Mouse (Mus musculus): ENCODE results near the gene Zfp219. TPM values are rescaled to one million over a fixed set of nuclear protein-coding genes. Genes with fewer than 3 reads are reported as not detected.

The Zfp219 gene
- total RNA-seq, 2 experiments from 2014 or later: 27.8 to 31.7 TPM

DNA sequence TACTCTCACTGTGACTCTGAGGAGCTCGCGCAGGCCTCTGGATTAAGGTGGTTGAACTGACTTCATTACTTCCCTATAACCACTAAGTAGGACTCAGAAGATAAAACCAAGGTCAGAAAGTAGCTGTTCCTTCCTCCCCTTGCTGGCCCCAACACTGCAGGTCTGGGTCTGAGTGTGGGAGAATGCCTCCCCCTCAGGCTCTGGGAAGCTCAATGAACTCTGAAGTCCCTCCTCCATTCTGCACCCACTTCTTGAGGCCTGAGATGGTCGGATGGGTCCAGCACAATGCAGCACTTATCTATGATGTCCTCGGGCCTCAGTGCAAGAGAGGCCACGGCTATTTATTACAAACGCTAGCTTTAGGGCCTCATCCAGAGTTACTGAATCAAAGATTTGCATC, 14.9 kb downstream of the Zfp219 start:
- intact Hi-C loops (cut with DNase I): loop anchor here (2.0 kb wide), 1 partner anchor 19 kb away; no protein-coding TSS in a partner anchor
- no peak for DNase-seq

DNA sequence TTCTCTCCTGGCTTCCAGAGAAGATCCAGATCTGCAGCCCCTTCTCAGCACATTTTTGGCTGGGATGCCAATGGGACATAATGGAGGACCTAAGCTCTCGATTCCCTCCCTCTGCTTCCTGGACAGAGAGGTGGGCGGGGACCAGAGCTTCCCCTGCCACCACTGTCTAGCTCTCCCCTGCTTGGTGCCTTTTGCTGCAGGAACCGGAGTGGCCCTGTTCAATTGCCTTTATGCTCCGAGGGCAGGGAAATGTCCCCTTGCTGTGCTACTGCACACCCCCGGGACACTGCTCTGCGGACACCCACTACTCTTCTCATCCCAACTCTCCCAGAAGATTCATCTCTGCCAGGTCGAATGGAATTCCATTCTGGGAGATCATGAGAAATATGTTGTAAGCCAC, 15.4 kb downstream of the Zfp219 start:
- no peak for DNase-seq
- intact Hi-C loops (cut with DNase I): loop anchor here (2.0 kb wide), 1 partner anchor 18 kb away; no protein-coding TSS in a partner anchor

DNA sequence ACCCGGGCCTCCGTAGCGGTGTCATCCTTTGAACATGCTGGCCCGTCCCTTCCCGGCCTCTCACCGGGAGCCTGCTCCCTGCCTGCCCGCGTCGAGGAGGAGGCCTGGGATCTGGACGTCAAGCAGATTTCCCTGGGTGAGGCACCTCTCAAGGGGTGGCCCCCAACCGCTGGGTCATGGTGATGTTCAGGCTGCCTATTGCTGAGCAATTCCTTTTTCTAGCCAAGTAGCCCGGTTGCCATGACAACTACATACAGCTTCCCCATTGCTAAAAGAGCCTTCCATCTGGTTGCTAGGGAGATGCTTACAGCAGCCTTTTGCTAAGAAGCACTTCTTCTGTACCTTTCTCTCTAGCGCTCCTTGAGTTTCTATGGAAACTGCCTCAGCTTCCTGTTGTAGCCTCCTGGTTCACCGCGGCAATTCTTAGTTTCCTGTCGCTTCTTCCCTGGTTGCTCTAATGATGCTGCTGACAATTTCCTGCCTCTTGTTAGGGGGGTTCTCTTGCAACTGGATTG, 16.5 kb downstream of the Zfp219 start:
- intact Hi-C loops (cut with DNase I): loop anchor here (2.0 kb wide), 1 partner anchor 17 kb away; no protein-coding TSS in a partner anchor
- DNase-seq: no peak

DNA sequence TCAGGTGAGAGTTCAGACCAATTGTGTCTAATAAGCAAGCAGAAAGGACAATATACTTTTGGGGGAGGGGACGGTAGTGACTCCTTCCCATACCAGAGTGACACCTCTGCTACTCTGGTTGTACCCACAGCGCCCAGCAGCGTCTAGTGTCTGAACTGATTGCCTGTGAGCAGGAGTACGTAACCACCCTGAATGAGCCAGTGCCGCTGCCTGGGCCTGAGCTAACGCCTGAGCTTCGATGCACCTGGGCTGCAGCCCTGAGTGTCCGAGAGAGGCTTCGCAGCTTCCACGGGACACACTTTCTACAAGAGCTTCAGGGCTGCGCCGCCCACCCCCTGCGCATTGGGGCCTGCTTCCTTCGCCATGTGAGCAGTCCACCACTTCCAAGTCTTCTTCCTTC, 23.1 kb downstream of the Zfp219 start:
- intact Hi-C loops (cut with DNase I): no loop called here

DNA sequence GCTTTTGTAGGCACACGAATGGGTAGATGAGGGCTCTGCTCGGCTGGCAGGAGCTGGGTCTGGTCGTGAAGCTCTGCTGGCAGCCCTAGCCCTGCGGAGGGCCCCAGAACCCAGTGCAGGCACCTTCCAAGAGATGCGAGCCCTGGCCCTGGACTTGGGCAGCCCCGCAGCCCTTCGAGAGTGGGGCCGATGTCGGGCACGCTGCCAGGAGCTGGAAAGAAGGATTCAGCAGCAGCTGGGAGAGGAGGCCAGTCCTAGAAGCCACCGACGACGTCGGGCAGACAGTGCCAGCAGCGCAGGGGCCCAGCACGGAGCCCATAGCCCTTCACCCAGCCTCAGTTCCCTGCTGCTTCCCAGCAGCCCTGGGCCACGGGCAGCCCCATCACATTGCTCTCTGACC, 23.7 kb downstream of the Zfp219 start:
- no peak for DNase-seq
- intact Hi-C loops (cut with DNase I): no loop called here

More for the DNA sequence above, 23.1 kb downstream of the Zfp219 start:
- no peak for DNase-seq

DNA sequence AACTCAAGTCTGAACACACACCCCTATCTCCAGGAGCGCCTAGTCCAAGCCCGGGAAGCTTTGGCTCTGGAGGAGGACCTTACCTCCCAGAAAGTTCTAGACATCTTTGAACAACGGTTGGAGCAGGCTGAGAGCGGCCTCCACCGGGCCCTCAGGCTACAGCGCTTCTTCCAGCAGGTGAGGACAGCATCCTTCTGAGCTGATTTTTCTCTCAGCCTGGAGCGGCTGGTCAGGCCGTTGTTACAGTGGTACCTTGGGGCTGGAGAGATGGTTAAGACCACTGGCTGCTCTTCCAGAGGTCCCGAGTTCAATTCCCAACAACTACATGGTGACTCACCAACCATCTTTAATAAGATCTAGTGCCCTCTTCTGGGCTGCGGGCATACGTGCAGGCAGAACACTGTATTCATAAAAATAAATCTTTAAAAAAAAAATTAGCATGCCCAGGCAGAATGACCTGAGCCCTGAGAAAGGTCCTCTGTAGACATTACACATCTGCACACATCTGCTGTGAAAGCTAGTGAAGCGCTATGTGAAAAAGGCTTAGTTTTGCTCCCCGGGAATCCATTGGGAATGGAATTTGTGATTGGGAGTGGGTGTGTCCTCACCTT, 24.2 kb downstream of the Zfp219 start:
- intact Hi-C loops (cut with DNase I): no loop called here
- DNase-seq: no peak

DNA sequence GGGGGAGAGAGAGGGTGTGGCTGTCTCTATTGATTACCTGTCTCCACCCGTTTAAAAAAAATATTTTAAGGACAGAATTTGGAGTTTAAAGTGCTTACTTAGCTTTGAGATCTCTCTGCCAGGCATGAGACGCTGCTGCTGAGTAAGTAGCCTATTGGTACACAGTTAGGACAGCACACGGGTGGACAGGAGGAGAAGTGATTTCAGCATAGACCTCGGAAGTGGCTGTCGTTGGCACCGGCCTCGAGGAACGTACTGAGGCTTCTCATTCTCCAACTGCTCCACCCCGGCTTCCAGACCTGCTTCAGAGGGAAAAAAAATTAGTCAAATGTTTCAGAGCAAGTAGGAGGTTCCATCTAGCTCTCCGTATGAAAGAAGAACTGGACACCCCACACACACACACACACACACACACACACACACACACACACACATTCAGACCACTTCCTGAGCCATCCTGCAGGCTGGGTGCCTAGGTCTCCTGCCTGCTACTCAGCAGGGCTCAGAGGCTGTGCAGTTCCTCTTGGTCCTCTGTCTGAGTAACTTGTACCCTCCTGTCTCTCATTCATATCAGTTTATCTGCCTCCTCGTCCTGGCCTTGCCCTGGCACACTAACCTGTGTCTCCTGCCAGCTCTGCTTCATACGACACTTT, 25.2 kb downstream of the Zfp219 start:
- intact Hi-C loops (cut with DNase I): no loop called here

DNA sequence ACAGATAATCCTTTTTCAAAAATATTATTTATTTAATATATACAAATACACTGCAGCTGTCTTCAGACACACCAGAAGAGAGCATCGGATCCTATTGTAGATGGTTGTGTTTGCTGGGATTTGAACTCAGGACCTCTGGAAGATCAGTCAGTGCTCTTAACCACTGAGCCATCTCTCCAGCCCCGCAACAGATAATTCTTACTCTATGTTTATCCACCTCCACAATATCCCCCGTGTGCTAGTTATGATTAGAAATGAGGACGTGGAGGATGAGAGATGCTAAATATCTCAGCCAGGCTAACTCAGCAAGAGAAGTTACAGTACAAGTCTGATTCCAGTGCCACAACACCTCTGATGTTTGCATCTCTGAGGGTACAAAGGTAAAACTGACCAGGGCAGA, 26.1 kb downstream of the Zfp219 start:
- intact Hi-C loops (cut with DNase I): no loop called here
- DNase-seq: no peak

More for the DNA sequence above, 25.2 kb downstream of the Zfp219 start:
- no peak for DNase-seq

DNA sequence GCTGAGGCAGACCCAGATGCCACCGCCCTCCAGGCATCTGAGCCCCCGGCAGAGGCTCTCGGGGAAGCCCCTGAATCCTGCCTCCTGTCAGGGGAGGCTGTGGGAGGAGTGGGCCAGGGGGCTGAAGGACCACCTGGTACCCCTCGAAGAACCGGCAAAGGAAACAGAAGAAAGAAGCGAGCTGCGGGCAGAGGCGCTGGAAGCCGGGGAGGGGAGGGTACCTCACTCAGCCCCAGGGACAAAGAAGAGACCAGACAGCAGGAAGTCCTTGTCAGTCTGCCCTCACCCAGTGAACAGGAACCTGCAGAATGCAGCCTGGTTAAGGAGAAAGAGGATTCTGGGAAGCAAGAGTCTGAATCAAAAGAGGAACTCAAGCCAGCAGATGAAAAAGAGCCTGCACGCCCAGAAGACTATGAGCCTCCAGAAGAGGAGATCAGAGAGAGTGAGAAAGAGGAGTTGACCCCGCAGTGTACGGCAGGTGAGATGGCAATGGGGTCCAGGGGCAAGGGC, 31.0 kb downstream of the Zfp219 start:
- no peak for DNase-seq
- intact Hi-C loops (cut with DNase I): no loop called here

DNA sequence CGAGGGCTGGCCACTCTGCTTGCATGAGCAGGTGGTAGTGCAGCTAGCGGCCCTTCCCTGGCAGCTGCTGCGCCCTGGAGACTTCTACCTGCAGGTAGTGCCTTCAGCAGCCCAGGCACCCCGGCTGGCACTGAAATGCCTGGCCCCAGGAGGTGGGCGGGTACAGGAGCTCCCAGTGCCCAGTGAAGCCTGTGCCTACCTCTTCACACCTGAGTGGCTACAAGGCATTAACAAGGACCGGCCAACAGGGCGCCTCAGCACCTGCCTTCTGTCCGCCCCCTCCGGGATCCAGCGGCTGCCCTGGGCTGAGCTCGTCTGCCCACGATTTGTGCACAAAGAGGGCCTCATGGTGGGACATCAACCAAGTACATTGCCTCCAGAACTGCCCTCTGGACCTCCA, 31.8 kb downstream of the Zfp219 start:
- intact Hi-C loops (cut with DNase I): no loop called here
- no peak for DNase-seq

DNA sequence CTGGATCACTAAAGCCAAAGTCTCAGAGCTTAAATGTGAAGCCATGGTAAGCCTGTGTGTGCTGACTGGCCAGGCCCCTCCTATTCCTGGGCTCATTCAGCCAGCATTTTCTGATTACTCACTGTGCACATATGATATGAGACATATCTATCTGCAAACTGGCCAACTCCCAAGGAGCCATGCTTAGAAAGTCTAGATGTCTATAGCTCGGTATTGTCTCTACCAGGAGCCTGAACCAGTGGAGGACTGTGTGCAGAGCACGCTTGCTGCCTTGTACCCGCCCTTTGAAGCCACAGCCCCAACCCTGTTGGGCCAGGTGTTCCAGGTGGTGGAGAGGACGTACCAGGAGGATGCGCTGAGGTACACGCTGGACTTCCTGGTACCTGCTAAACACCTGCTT, 33.4 kb downstream of the Zfp219 start:
- intact Hi-C loops (cut with DNase I): loop anchor here (2.0 kb wide), 1 partner anchor 18 kb away; no protein-coding TSS in a partner anchor
- no peak for DNase-seq

DNA sequence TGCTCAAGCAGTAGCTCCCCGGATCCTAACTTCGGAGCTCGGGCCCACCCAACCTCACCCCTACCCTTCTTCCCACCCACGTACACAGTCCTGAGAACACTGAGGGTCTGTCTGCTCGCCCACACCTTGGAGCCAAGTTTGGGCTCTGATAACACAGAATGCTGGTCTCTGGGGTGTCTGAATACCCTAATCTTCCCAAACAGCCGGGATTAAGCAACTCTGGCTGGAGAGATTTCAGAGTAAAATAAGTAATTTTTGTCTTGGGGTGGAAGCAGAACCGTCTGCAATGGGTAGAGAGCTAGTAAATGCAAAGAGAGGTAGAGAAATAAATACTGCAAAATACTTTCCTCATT, 34.4 kb downstream of the Zfp219 start:
- no peak for DNase-seq
- intact Hi-C loops (cut with DNase I): loop anchor here (2.0 kb wide), 1 partner anchor 19 kb away; no protein-coding TSS in a partner anchor

DNA sequence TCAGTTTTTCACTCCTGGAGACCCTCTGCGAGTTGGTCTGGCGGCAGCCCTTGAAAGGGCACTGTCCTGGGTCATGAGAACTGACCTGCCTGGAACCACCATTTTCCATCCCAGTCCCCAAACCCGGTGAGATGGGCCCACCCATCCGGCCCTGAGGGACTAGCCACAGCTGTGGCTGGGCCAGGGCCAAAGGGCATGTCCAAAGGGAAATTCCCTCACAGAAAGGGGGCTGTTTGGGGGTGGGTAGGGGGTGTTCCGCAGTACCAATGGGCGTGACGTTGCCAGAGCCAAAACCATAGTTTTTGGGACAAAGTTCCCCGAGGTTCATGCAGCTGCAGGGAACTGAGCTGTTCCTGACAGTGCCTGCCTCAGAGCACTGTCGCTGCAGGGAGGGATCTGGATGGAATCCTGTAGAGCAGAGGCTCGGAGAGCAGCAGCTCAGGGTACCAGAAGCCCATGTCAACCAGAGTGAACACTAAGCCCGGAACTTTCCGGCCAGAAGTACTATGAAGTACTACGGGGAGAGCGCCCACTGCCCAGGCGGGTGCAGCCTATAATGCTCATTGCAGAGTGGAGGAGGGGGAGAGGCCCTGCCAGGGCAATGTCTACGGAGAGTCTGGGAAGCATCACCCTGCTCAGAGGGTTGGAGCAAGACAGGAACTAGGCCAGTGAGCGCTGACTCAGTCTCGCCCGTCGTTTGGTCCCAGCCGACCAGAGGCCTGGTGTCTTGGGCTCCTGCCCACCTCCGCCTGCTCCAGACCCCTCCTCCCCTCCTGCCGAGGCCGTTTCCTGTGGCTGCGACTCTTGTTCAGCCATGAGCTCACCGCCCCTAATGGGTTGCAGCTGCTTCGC, 35.0 kb downstream of the Zfp219 start:
- intact Hi-C loops (cut with DNase I): loop anchor here (2.0 kb wide), 2 partner anchors 19 to 37 kb away; no protein-coding TSS in a partner anchor
- DNase-seq: peak; percentile 77 to 85

DNA sequence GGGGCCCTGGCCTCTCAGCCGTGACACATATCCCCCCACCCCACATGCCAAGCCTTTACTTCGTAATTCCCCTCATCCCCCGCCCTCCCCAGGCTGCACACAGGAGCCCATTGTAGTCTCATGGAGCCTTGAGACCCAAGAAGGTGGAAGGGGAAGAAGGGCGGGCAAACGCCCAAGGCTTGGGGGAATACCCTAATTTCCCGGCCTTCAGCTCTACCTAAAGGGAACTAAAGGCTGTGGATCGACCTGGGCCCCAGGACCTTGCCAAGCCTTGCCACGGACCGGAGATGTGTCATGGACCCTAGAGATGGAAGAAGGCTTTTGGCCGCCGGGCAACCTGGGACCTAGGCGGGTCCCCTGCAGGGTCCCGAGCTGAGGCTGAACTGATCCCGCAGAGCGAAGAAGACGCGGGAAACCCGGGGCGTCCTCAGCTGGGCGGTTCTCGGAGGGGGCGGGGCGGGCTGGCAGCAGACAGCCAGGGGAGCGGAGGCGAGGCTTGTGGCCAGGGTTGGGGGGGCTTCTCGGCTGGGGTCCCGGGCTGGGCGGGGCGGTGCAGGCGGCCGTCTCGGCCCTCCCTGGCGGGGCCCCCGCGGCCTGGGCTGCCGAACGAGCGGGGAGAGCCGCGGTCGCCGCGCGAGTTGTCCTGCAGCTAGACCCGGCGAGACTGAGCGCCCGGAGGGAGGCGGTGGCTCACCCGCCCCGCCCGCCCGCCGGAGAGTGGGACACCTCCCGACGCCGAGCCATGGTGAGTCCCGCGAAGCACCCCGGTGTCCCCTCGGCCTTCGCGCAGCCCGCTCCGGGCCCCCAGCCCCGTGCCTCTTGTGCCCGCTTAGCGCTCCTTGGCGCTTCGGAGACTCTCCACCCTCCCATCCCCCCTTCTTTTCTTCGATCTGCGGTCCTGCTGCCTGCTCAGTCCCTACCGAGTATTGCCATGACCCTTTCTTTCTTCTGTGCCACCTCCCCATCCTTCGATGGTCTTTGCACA, 36.0 kb downstream of the Zfp219 start, which contains the start of gene Arhgef40:
Gene Arhgef40, plus strand, starts transcription at position 473 of the 985 bp plus-strand sequence.
- intact Hi-C loops (cut with DNase I): loop anchor here (2.0 to 5.0 kb wide), 4 partner anchors 38 to 213 kb away; partner anchors contain the start of gene Supt16
- peak; percentile 79 to 85 for DNase-seq

DNA sequence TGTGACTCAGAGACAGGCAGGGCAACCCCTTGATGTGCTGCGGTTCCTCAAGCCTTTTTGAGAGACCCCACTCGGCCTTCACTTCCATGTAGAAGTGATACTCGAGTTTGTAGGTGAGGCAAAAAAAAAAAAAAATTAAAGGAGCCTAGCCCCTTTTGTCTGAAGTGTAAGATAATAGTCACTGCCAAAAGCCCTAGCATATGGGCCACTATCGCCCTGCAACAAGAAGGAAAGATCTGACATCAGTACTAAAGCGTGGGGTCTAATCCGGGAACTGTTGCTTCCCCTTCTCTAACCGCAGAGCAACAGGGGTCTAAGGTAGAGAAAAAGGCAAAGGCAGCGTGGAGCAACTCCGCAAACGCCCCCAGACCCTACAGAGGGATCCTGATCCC, 36.7 kb downstream of the Zfp219 start:
- no peak for DNase-seq
- intact Hi-C loops (cut with DNase I): loop anchor here (2.0 to 5.0 kb wide), 4 partner anchors 39 to 213 kb away; partner anchors contain the start of gene Supt16

DNA sequence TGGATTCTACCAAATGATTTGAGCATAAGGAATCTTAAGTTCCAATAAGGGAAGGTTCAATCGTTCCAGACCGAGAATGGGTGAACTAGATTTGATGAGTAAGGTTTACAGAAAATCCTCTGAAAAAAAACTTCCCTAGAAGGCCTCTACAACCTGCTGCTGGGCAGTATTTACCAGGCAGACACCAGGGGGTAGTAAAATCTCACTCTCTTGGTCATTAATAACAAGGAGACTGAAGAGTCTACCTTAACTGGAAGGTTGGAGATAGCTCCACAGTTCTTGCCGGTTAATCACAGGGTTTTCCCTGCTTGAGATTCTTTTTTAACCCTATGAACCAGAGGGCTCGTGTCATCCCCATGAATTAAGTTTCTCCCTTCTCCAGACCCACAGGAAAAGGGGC, 37.3 kb downstream of the Zfp219 start:
- intact Hi-C loops (cut with DNase I): loop anchor here (5.0 kb wide), 3 partner anchors 41 to 214 kb away; partner anchors contain the start of gene Supt16
- no peak for DNase-seq

DNA sequence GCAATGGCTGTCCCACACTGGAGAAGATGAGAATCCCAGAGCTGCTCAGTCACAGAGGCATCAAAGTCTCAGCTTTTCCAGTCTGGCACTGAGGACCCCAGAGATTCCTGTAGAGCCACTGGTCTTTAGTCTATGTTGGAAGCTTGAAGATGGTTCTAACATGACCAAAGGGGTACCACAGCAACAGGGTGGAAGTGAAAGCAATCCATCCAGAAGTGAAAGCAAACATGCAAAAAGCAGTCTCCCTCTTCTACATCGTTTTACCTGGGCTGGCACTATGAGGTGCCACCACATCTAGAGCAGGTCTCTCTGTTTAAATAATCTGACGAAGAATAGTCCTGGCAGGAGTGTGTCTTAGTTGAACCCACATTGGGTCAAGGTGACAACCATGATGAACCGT, 41.3 kb downstream of the Zfp219 start:
- no peak for DNase-seq
- intact Hi-C loops (cut with DNase I): no loop called here

DNA sequence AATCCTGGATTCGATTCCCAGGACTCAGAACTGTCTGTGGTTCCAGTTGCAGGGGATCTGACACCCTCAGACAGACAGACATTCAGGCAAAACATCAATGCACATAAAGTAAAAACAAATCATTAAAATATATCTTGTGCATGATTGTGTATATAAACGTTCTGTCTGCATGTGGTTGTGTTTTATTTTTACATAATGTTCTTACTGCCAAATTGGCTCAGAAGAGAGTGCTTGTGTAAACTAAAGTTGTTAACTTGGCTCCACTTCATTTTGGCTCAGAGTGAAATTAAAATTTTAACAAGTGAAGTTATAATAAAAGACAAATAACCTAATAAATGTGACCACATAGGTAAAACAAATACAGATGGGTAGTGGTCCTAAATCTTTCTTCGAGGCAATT, 53.1 kb downstream of the Zfp219 start:
- intact Hi-C loops (cut with DNase I): no loop called here

DNA sequence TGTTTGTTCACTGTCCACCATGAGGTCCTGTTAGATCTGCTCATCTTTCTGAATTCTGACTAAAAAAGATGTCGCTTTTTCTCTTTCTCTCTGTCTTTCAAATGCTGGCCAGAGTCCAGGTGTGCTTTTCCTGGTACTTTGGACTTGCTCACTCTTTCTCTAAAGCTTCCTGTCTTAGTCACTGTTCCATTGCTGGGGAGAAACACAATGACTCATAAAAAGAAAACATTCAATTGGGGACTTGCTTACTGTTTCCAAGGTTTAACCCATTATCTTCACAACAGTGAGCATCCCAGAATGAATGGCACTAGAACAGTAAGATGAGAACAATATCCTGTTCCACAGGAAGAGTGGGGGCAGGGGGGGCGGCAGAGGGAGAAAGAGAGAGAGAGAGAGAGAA, 60.2 kb downstream of the Zfp219 start:
- DNase-seq: no peak
- intact Hi-C loops (cut with DNase I): no loop called here

More for the DNA sequence above, 53.1 kb downstream of the Zfp219 start:
- DNase-seq: no peak

Data from heart, postnatal 36 days (tissue).